Mouse (Mus musculus) liver, embryonic 12.5 days (tissue): ENCODE results near the gene Pgf. TPM values are rescaled to one million over a fixed set of nuclear protein-coding genes. Genes with fewer than 3 reads are reported as not detected.

Experiments used
- ATAC-seq: fragments of 200-750 bp; cut with Nextera tagmentation; 2 replicates; pipeline ENCODE4 v1.8.0; 2017; ENCODE audit warnings: moderate number of reproducible peaks, mild to moderate bottlenecking, moderate library complexity
- H3K27ac ChIP-seq: fragments of 300-500 bp; sonication (generic); 2 replicates; pipeline ENCODE4 v1.5.1; 2016; ENCODE audit warnings: mild to moderate bottlenecking
- H3K27me3 ChIP-seq: fragments of 300-500 bp; sonication (generic); replicated peaks from 2 replicates; pipeline ENCODE4 v1.6.1; 2016; ENCODE audit warnings: mild to moderate bottlenecking, moderate library complexity
- H3K36me3 ChIP-seq: fragments of 300-500 bp; sonication (generic); 2 replicates; pipeline ENCODE4 v1.6.1; 2016; ENCODE audit warnings: mild to moderate bottlenecking, moderate library complexity
- H3K4me1 ChIP-seq: fragments of 300-500 bp; sonication (generic); 2 replicates; pipeline ENCODE4 v1.6.1; 2016
- H3K4me2 ChIP-seq: fragments of 300-500 bp; sonication (generic); 2 replicates; pipeline ENCODE4 v1.6.1; 2016; ENCODE audit warnings: mild to moderate bottlenecking, moderate library complexity
- H3K4me3 ChIP-seq: fragments of 300-500 bp; sonication (generic); 2 replicates; pipeline ENCODE4 v1.5.1; 2016; ENCODE audit warnings: mild to moderate bottlenecking, moderate library complexity
- H3K9ac ChIP-seq: fragments of 300-500 bp; sonication (generic); 2 replicates; pipeline ENCODE4 v1.6.1; 2016; ENCODE audit warnings: mild to moderate bottlenecking, moderate library complexity
- H3K9me3 ChIP-seq: fragments of 300-500 bp; sonication (generic); replicated peaks from 2 replicates; pipeline ENCODE4 v1.6.1; 2016; ENCODE audit warnings: mild to moderate bottlenecking, moderate library complexity
- WGBS: fragments of 180-500 bp; shearing (Covaris S2); methylation state at CpG from one replicate; pipeline ENCODE4 v1.1.7; 2016; ENCODE audit not compliant: insufficient replicate concordance; 5-methylcytosine and 5-hydroxymethylcytosine counted together
- polyA plus RNA-seq: library from polyadenylated mRNA; unstranded; fragments of >200 nt; fragmentation: Nextera tagmentation; extraction: Ambion mirVana; gene quantifications from 2 replicates; pipeline ENCODE4 v1.2.1, GENCODE M21; 2016

Gene Pgf
- polyA plus RNA-seq, 1 experiment from 2014 or later: 0.97 TPM

GRCm38 (mm10) chr12:85186361-85186760 is 8.8 kb upstream of the Pgf start:
- Histone ChIP-seq H3K4me2 (no peak overlapping the region), H3K27ac (no peak overlapping the region), H3K36me3 (no peaks in the 10 kb centered on the region), H3K9ac (no peak overlapping the region), H3K4me1 (no peaks in the 10 kb centered on the region), H3K9me3 (no peaks in the 10 kb centered on the region), H3K4me3 (no peak overlapping the region), H3K27me3 (peaks cover 39% of the 10 kb centered on the region)
- no peak for ATAC-seq
- 51% methylated on average over 7 of the region's 7 CpGs for WGBS

GRCm38 (mm10) chr12:85185810-85186209 is 8.2 kb upstream of the Pgf start:
- Histone ChIP-seq H3K36me3 (no peaks in the 10 kb centered on the region), H3K4me1 (no peaks in the 10 kb centered on the region), H3K9me3 (no peaks in the 10 kb centered on the region), H3K4me3 (no peak overlapping the region), H3K4me2 (no peak overlapping the region), H3K27me3 (peaks cover 44% of the 10 kb centered on the region), H3K27ac (no peak overlapping the region), H3K9ac (no peak overlapping the region)
- no peak for ATAC-seq
- 53% methylated on average over 8 of the region's 8 CpGs for WGBS

- Histone ChIP-seq H3K27ac (no peak overlapping the region), H3K4me2 (no peak overlapping the region), H3K9me3 (no peaks in the 10 kb centered on the region), H3K27me3 (peaks cover 61% of the 10 kb centered on the region), H3K9ac (no peak overlapping the region), H3K36me3 (no peaks in the 10 kb centered on the region), H3K4me1 (no peaks in the 10 kb centered on the region), H3K4me3 (no peak overlapping the region)
- WGBS: 56% methylated on average over 5 of the region's 5 CpGs
- ATAC-seq: no peak
Measured at GRCm38 (mm10) chr12:85184118-85184517, 6.5 kb upstream of the Pgf start.

GRCm38 (mm10) chr12:85182898-85183297 is 5.3 kb upstream of the Pgf start:
- H3K27me3 ChIP-seq: peaks cover 73% of the 10 kb centered on the region
- H3K9ac ChIP-seq: no peak overlapping the region
- H3K4me2 ChIP-seq: no peak overlapping the region
- no peak for ATAC-seq
- H3K4me1 ChIP-seq: no peaks in the 10 kb centered on the region
- no peak overlapping the region for H3K27ac ChIP-seq
- WGBS: 57% methylated on average over 5 of the region's 5 CpGs
- H3K4me3 ChIP-seq: no peak overlapping the region
- no peaks in the 10 kb centered on the region for H3K9me3 ChIP-seq
- no peaks in the 10 kb centered on the region for H3K36me3 ChIP-seq

- no peak overlapping the region for H3K27ac ChIP-seq
- no peaks in the 10 kb centered on the region for H3K9me3 ChIP-seq
- H3K4me1 ChIP-seq: peaks cover 4% of the 10 kb centered on the region; the same call in 1 of the 2 replicates
- no peak overlapping the region for H3K4me3 ChIP-seq
- H3K27me3 ChIP-seq: peaks cover 79% of the 10 kb centered on the region
- H3K9ac ChIP-seq: no peak overlapping the region
- no peak for ATAC-seq
- 26% methylated on average over 8 of the region's 8 CpGs for WGBS
- no peak overlapping the region for H3K4me2 ChIP-seq
- H3K36me3 ChIP-seq: no peaks in the 10 kb centered on the region
Measured at GRCm38 (mm10) chr12:85182345-85182643, 4.7 kb upstream of the Pgf start.

GRCm38 (mm10) chr12:85181475-85182344 is 4.1 kb upstream of the Pgf start:
- Histone ChIP-seq H3K9me3 (no peaks in the 10 kb centered on the region), H3K9ac (no peak overlapping the region), H3K4me3 (no peak overlapping the region), H3K27me3 (peaks cover 85% of the 10 kb centered on the region), H3K36me3 (no peaks in the 10 kb centered on the region), H3K4me2 (no peak overlapping the region), H3K27ac (no peak overlapping the region), H3K4me1 (peaks cover 10% of the 10 kb centered on the region; the same call in 1 of the 2 replicates)
- 32% methylated on average over 17 of the region's 17 CpGs for WGBS
- no peak for ATAC-seq

GRCm38 (mm10) chr12:85178294-85178693 is 704 bp upstream of the Pgf start:
- Histone ChIP-seq H3K27me3 (peaks cover 99% of the 10 kb centered on the region), H3K4me3 (no peak overlapping the region), H3K9me3 (no peaks in the 10 kb centered on the region), H3K27ac (no peak overlapping the region), H3K9ac (no peak overlapping the region), H3K4me2 (no peak overlapping the region), H3K36me3 (no peaks in the 10 kb centered on the region), H3K4me1 (peaks cover 19% of the 10 kb centered on the region)
- 58% methylated on average over 2 of the region's 2 CpGs for WGBS
- no peak for ATAC-seq

- peak overlapping the region; percentile 38 for H3K4me3 ChIP-seq
- no peaks in the 10 kb centered on the region for H3K9me3 ChIP-seq
- peak overlapping the region; percentile 61 for H3K4me2 ChIP-seq
- H3K27ac ChIP-seq: no peak overlapping the region
- H3K4me1 ChIP-seq: peaks cover 19% of the 10 kb centered on the region
- H3K36me3 ChIP-seq: no peaks in the 10 kb centered on the region
- H3K9ac ChIP-seq: peak overlapping the region; percentile 37
- peaks cover 98% of the 10 kb centered on the region for H3K27me3 ChIP-seq
- peak; percentile 64; the same call in 1 of the 2 replicates for ATAC-seq
- 2% methylated on average over 32 of the region's 32 CpGs for WGBS
Measured at GRCm38 (mm10) chr12:85176846-85177523, 605 bp downstream of the Pgf start.

- ATAC-seq: peak; percentile 17; the same call in 1 of the 2 replicates
- Histone ChIP-seq H3K4me3 (peak overlapping the region; percentile 38; the same call in 1 of the 2 replicates), H3K4me2 (peak overlapping the region; percentile 61), H3K4me1 (peaks cover 19% of the 10 kb centered on the region), H3K9me3 (no peaks in the 10 kb centered on the region), H3K27me3 (peaks cover 96% of the 10 kb centered on the region), H3K36me3 (no peaks in the 10 kb centered on the region), H3K27ac (no peak overlapping the region), H3K9ac (no peak overlapping the region)
- WGBS: 27% methylated on average over 11 of the region's 11 CpGs
Measured at GRCm38 (mm10) chr12:85175926-85176845, 1.4 kb downstream of the Pgf start.

- Histone ChIP-seq H3K9ac (no peak overlapping the region), H3K4me3 (no peak overlapping the region), H3K27me3 (peaks cover 94% of the 10 kb centered on the region), H3K4me2 (peak overlapping the region; percentile 61; the same call in 1 of the 2 replicates), H3K4me1 (peaks cover 19% of the 10 kb centered on the region), H3K36me3 (no peaks in the 10 kb centered on the region), H3K9me3 (no peaks in the 10 kb centered on the region), H3K27ac (no peak overlapping the region)
- ATAC-seq: no peak
- WGBS: 48% methylated on average over 16 of the region's 16 CpGs
Measured at GRCm38 (mm10) chr12:85175087-85175675, 2.4 kb downstream of the Pgf start.

GRCm38 (mm10) chr12:85174016-85174415 is 3.6 kb downstream of the Pgf start:
- no peak overlapping the region for H3K4me2 ChIP-seq
- H3K4me1 ChIP-seq: peaks cover 27% of the 10 kb centered on the region
- no peaks in the 10 kb centered on the region for H3K9me3 ChIP-seq
- H3K4me3 ChIP-seq: no peak overlapping the region
- no peak for ATAC-seq
- no peak overlapping the region for H3K9ac ChIP-seq
- H3K27ac ChIP-seq: no peak overlapping the region
- peaks cover 89% of the 10 kb centered on the region for H3K27me3 ChIP-seq
- WGBS: 62% methylated on average over 7 of the region's 7 CpGs
- no peaks in the 10 kb centered on the region for H3K36me3 ChIP-seq
